Mouse (Mus musculus) megakaryocyte progenitor cell, adult 5-6 weeks (primary cell): Measurements from ENCODE around the gene Slc7a8. TPM values are rescaled to one million over a fixed set of nuclear protein-coding genes. Genes with fewer than 3 reads are reported as not detected.

Experiments
- ATAC-seq: replicated peaks from 2 replicates; pipeline ENCODE4 v1.8.0; 2016; ENCODE audit warnings: mild to moderate bottlenecking, moderate TSS enrichment, inconsistent platforms; ENCODE audit not compliant: poor library complexity
- total RNA-seq, 2 experiments: library from RNA; stranded (forward) in 1 of 2; stranded (reverse) in 1 of 2; fragments of 157-497, 149-512 nt in 1 of 2; fragments of 200-1000 nt in 1 of 2; gene quantifications; 2 replicates each; pipeline versions ENCODE4 v1.2.3 to v1.2.4; 2015 to 2017

Slc7a8 gene
- total RNA-seq (2015) (4.7 and 7.7 TPM in 2 replicates), total RNA-seq (2017) (1.4 and 2.0 TPM in 2 replicates)

DNA sequence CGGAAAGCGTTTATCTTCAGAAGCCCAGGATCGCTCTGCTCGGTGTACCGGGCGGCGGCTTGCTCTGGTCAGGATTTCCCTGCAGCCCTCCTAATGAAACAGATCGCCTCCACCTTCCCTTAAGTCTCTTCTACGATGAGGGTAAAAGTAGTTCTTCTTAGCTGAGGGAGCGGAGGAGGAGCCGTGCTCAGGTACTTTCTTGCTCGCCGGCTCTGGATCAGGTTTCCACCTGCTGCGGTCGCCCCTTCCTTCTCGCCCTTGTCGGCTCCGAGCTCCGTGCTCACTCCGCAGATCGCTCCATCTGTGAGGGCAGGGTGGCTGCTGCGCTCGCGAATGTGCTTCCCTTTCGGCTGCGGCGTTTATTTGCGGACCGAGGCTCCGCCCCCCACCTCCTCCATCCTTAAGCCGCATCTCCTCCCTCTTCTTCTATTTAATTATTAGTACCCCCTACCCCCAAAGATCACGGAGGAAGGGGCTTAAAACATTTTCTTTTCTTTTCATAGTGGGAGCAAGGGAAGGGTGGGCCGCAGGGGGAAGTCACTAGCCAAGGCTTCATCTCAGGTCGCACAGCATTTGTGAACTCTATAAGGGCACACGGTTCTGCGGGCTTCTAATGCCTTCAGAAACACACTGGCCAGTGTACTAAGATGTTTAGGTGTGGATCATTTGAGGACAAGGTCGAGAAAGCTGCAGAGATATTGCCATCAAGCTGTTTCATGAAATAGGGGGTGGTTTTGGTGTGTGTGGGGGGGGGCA, at the start of gene Slc7a8:
Gene Slc7a8 (minus strand): TSS at position 337 of the 756 bp plus-strand sequence.
- peak; percentile 72 for ATAC-seq

- no peak for ATAC-seq
These were observed 42.0 kb upstream of the Slc7a8 start for GRCm38 (mm10) chr14:54823716-54824115.

GRCm38 (mm10) chr14:54822301-54822700, 40.6 kb upstream of the Slc7a8 start:
- no peak for ATAC-seq

DNA sequence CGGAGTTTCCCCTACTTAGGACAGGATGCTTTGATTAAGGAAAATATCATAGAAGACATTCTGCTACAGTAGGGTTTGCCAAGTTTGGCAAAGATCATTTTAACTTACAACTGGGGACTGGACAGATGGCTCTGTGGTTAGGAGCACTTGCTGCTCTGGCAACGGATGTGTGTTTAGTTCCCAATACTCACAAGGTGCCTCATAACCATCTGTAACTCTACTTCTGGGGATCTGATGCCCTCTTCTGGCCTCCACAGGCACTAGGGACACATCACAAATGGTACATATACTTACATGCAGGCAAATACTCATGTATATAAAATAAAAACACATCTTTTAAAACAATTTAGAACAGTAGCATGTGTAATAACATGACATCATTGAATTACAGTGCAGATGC, 36.0 kb upstream of the Slc7a8 start:
- peak; percentile 97 for ATAC-seq

- ATAC-seq, result peak; percentile 75
These were observed 34.0 kb upstream of the Slc7a8 start for GRCm38 (mm10) chr14:54815737-54816136.

DNA sequence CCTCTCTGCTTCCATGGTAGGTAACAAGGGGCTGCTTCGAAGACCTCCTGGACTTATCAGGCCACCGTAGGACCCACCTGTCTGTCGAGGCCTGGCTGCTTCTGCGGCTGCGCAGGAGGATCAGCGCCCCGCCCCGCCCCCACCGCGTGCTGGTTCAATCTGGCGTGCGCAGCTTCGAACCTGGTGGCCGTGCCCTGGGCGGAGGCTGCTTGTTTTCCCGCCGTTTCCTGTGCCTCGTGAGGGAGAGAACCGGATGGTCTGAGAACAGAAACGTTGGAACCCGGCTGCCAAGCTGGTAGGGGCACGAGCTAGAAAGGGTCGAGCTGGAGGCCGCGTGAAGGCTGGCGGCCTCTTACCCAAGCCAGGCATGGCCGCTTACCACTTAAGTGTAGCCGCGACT, 32.2 kb upstream of the Slc7a8 start, which contains the start of gene Rnf212b:
Gene Rnf212b (plus strand): TSS at position 151 of the 400 bp plus-strand sequence.
- ATAC-seq, result no peak

DNA sequence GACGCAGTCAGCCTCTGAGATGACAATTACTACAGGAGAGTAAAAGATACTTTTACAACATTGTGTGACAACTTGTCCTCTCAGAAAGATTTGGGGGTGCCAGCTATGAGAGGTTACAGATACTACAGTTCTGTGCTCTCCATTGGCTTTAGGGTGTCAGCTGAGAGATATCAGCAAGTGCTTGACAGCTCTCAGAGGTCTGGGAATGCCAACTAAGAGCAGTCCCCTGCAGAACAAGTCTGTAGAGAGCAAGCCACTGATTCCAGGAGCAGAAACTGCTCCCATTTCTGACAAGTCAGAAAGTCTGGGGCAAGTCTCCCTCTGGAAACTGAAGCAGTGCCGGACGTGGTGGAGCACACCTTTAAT, 27.9 kb upstream of the Slc7a8 start:
- no peak; the same call in 1 of the 2 replicates for ATAC-seq

DNA sequence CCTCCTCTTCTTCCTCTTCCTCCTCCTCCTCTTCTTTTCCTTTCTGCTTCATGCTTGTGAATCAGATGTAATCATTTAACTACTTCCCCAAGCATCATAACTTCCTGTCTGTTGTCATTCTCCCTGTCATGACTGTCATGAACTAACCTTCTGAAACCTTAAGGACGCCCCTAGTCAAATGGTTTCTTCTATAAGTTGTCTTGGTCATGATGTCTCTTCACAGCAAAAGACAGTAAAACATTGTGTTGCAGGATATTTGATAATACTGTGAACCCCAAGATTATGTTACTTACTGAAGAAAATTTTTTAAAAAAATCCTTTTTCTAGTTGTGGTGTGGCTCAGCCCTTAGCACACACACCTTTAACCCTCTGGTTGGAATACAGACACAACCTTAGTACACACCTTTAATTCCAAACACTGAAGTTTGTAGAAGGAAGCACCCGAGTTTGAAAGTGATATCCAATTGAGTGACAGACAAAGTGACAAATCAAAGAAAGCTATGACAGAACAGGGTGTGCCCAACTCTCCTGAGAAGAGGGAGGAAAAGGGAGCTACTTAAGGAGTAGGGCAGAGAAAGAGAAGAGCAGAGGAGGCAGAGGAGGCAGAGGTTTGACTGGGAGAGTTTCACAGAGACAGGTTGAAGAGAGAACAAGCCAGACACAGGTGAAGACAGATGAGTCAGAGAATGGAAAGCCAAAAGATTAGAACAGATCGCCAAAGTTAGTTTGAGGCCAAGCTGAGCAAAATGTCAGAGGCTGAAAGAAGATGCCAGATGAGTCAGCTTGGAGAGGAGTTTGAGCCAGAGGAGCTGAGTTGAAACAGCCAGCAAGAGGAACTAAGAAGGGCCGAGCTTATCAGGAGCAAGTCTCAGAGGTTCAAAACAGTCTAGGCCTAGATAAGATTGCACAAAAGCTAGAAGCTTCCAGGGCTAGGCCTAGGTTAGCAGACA, 27.2 kb upstream of the Slc7a8 start:
- peak; percentile 48 for ATAC-seq

DNA sequence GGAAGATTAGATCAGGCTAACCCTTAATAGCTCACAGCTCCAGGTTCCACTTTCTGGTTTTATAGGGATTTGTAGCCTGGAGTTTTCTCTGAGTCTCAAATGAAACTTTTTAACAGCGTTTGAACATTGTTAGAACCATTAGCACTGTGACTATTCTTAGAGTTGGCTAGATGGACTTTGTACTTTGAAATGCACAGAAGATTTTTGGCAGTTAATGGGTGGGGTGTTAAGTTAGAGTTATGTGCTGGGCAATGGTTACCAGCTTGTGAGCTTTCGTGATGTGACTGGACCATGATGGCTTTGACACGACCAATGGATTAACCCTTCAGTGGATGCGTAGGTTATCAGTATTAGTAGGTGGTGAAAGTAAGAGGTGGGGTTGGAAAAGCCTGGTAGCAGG, 24.4 kb upstream of the Slc7a8 start:
- no peak for ATAC-seq

GRCm38 (mm10) chr14:54802428-54802827, 20.7 kb upstream of the Slc7a8 start:
- ATAC-seq, result no peak

DNA sequence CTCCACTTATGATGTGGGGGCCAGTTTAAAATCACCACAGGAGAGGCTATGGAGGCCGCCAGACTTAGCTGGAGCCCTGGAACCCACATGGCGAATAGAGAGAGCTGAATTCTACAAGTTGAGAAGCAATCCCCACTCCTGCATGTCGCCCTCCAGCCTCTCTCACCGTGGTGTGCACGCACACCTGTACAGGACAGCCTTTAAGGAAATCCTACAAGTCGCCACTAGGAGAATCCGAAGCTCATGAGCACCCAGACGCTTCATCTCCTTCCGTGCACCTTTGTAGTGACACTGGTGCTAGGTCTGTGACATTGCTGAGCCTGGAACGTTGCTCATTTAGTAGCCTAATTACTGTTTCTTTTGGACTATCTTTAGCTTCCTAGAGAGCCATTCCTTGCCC, 17.9 kb upstream of the Slc7a8 start:
- ATAC-seq, result no peak

GRCm38 (mm10) chr14:54796760-54797159, 15.0 kb upstream of the Slc7a8 start:
- ATAC-seq, result no peak

- no peak for ATAC-seq
These were observed 14.2 kb upstream of the Slc7a8 start for GRCm38 (mm10) chr14:54795901-54796300.

GRCm38 (mm10) chr14:54793894-54794830, 12.4 kb upstream of the Slc7a8 start:
- no peak for ATAC-seq

DNA sequence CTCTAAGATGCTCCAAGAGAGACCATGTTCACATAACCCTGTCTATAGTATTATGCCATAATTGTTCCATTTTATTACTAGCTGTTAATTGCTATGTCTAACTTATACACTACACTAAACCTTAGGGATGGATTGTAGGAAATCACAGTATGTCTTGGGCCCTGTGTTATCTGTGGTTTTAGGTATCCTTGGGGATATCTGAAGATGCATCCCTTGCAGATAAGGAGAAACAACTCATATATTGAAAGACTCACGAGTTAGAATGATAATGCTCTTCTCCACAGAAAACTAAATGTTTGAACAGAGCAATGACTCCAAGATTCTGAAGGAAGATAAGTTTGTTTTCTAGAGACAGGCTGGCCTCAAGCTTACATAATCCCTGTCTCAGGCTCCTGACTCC, 11.6 kb upstream of the Slc7a8 start:
- no peak for ATAC-seq

DNA sequence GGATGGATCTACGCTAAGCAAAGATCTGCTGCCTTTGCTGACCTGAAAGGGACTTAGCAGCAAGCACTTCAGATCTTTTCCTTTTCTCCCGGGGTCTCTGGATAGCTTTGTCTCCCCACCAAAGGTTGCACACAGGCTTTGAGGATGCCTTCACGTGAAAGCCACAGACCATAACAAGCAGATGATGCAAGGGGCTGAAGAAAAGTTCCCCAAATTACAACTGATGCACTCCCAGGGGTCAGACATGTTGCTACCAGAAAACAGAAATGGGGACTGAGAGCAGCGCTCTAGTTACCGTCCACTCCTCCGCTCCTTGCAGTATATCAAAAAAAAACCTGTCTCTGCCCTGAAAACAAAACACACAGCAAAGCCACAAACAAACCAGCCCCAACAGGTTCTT, 10.4 kb upstream of the Slc7a8 start:
- ATAC-seq, result peak; percentile 45

DNA sequence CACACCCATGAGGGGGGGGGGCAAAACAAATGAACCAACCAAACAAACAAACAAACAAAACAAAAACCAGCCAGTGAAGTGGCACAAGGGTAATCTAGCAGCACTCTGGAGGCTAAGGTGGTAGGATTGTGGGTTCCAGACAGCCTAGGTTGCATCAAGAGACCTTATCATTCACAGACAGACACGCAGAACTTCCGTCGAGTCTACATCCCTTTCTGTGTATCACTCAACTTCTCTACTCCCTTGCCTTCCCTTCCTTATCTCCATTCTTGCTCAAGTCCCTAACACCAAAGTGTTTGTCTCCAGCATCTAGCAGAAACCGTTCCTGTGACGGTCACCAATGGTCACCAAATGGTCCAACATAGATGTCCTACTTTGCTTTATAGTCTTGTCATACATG, 6.5 kb upstream of the Slc7a8 start:
- ATAC-seq, result peak; percentile 94

DNA sequence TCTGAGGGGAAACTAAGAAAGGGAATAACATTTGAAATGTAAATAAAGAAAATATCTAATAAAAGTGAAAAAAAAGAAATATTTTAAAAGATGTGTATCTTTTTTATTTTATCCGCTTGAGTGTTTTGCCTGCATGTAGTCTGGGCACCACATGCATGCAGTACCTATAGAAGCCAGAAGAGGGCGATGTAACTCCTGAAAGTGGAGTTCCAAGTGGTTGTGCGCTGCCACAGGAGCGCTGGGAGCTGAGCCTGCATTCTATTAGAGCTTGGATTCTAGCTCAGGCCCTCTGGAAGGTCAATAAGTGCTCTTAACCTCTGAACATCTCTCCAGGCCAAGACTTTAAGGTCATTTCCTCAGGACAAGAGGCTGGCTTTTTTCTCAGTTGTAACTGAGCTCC, 5.5 kb upstream of the Slc7a8 start:
- no peak for ATAC-seq

- ATAC-seq, result no peak
These were observed 4.7 kb upstream of the Slc7a8 start for GRCm38 (mm10) chr14:54786489-54786888.

DNA sequence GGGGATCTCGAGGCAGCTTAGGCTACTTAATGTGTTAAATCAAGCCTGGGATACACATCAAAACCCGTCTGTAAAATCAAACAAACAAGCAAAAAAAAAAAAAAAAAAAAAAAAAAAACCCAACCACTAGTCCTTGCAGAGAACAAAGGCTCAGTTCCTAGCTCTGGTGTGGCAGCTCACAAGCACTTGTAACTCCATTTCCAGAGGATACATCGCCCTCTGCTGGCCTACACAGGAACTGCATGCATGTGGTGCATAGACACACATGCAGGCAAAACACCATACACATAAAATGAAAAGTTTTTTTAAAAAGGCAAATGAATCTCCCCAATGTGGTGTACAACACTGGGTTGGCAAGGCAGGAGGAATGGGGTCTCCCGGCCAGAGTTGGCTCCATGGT, 4.2 kb upstream of the Slc7a8 start:
- peak; percentile 72 for ATAC-seq

DNA sequence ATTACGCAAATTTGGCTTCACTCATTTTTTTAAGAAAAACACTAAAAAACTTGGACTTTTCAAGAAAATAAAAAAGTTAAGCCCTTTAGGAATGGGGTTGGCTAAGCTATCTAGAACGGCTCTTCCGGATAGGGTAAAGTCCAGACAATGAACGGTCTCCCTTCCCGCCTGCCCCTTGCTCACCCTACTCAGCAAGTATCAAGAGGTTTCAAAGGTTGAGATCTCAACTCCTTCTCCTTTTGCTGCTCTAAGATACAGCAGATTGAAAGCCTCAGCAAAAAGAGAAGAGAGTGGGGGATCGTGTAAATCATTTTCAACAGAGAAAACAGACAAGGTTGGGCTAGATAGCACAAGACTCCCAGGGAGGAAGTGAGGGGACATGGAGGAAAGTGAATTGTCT, 1.2 kb upstream of the Slc7a8 start:
- ATAC-seq, result no peak
